Mouse (Mus musculus) megakaryocyte, embryonic 14.5 days (primary cell): ENCODE data around the gene Smim20.

Source experiments
- FLI1 ChIP-seq: IDR thresholded peaks from 2 replicates; pipeline ENCODE4 v1.6.1; 2012; ENCODE audit warnings: low read length, inconsistent platforms, mixed read lengths
- GATA1 ChIP-seq: IDR thresholded peaks from 3 replicates; pipeline ENCODE4 v1.6.1; 2012; ENCODE audit warnings: mixed read lengths, low read length, inconsistent platforms, borderline replicate concordance

GRCm38 (mm10) chr5:53323121-53323520 is 56.2 kb downstream of the Smim20 start:
- TF ChIP-seq GATA1 (no peak), FLI1 (no peak)
